Mouse (Mus musculus): ENCODE results near the gene Fam178b. TPM values are rescaled to one million over a fixed set of nuclear protein-coding genes. Genes with fewer than 3 reads are reported as not detected.

Gene Fam178b
- polyA plus RNA-seq, 1 experiment from 2014 or later, result not detected

Small RNA genes within 50 kb of the gene (microRNA-seq; reads per million reads assigned to microRNA genes)
- gene Gm24133 (ENCODE audit: insufficient number of aligned reads), result not detected

Other genes starting within 250 kb of the Fam178b start
- gene Lman2l, start 237.9 kb downstream of the Fam178b start, polyA plus RNA-seq (2014; fragmentation: Nextera tagmentation; extraction: Ambion mirVana), result 37.4 and 40.9 TPM in 2 replicates
- gene Cnnm4, start 211.6 kb downstream of the Fam178b start, polyA plus RNA-seq (2014; fragmentation: Nextera tagmentation; extraction: Ambion mirVana), result 14.6 and 15.0 TPM in 2 replicates
- 6.8 and 7.4 TPM in 2 replicates for gene Cnnm3, start 171.3 kb downstream of the Fam178b start, polyA plus RNA-seq (2014; fragmentation: Nextera tagmentation; extraction: Ambion mirVana)
- gene Ankrd23, start 146.3 kb downstream of the Fam178b start, polyA plus RNA-seq (2014; fragmentation: Nextera tagmentation; extraction: Ambion mirVana), result 14.1 and 16.5 TPM in 2 replicates
- gene Gm42417, start 143.8 kb downstream of the Fam178b start, polyA plus RNA-seq (2014; fragmentation: Nextera tagmentation; extraction: Ambion mirVana), result not detected in 2 replicates
- 18.7 and 20.8 TPM in 2 replicates for gene Ankrd39, start 135.7 kb downstream of the Fam178b start, polyA plus RNA-seq (2014; fragmentation: Nextera tagmentation; extraction: Ambion mirVana)
- 2.9 and 3.3 TPM in 2 replicates for gene Sema4c, start 124.8 kb downstream of the Fam178b start, polyA plus RNA-seq (2014; fragmentation: Nextera tagmentation; extraction: Ambion mirVana)
- 437 and 453 TPM in 2 replicates for gene Cox5b, start 8.3 kb upstream of the Fam178b start, polyA plus RNA-seq (2014; fragmentation: Nextera tagmentation; extraction: Ambion mirVana)
- 0.17 TPM in 1 of 2 replicates, not detected in the other for gene 4933424G06Rik, start 27.0 kb upstream of the Fam178b start, polyA plus RNA-seq (2014; fragmentation: Nextera tagmentation; extraction: Ambion mirVana)
- 104 and 113 TPM in 2 replicates for gene Actr1b, start 31.2 kb upstream of the Fam178b start, polyA plus RNA-seq (2014; fragmentation: Nextera tagmentation; extraction: Ambion mirVana)
- gene Zap70, start 78.6 kb upstream of the Fam178b start, polyA plus RNA-seq (2014; fragmentation: Nextera tagmentation; extraction: Ambion mirVana), result 0.37 and 0.44 TPM in 2 replicates